Mouse (Mus musculus) adrenal gland, postnatal 36 days (tissue): ENCODE results near the gene Mcm3ap. TPM values are rescaled to one million over a fixed set of nuclear protein-coding genes. Genes with fewer than 3 reads are reported as not detected.

Experiments used
- DNase-seq, 2 experiments: peaks; one replicate each; pipeline ENCODE4 v3.0.0; 2021; ENCODE audit warnings: mixed read lengths in 1 of 2
- total RNA-seq, 2 experiments: library from RNA; stranded (reverse); gene quantifications; 2 replicates each; pipeline ENCODE4 v1.2.3; 2021

Gene Mcm3ap
- total RNA-seq, 2 experiments from 2014 or later = 33.6 to 34.7 TPM

DNA sequence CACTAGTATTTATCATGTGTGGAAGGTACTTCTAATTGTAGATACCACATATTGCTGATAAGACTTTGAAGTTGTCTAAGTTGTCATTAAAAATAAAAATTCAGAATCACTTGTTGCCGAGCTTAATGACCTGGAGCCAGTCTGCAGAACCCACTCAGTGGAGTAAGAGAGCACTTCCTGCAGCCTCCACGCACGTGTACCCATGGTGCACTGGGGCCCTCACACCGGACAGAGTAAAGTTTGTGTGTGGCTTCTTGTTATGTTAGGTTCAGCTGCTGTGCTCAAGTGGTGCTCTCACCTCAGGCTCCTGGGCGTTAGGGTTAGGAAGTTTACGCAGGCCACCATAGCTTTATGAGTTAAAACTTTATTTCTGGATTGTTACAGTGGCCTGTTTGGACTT, 26.8 kb downstream of the Mcm3ap start:
- DNase-seq = no peak

DNA sequence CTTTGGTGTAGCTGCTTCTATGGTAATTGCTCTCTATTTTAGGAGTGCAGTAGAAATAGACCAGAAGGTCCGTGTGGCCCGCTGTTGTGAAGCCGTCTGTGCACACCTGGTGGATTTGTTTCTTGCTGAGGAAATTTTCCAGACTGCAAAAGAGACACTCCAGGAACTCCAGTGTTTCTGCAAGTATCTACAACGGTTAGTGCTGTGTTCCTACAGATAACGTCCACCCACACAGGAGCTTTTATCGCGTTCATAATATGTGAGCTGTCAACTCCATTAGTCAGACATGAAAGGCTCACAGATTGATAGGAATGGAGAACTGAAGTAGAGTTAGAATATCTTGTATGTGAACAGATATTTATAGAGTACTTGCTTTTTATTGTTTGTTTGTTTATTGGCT, 27.6 kb downstream of the Mcm3ap start:
- no peak for DNase-seq

DNA sequence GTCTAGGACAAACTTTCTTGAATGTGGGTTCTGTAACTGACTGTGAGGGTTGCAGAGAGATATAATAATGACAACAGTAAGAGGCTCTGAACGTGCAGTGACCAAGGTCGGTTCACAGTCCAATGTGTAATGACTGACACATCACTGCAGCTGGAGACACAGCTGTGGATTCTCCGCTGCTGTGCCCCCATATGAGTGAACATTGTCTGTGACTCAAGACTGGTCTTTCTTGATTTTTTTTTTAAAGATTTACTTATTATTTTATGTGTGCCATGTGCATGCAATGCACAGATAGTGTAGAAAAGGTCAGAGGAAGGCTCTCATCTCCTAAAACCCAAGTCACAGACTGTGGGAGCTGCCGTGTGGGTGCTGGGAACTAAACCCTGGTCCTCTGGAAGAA, 28.8 kb downstream of the Mcm3ap start:
- no peak for DNase-seq

DNA sequence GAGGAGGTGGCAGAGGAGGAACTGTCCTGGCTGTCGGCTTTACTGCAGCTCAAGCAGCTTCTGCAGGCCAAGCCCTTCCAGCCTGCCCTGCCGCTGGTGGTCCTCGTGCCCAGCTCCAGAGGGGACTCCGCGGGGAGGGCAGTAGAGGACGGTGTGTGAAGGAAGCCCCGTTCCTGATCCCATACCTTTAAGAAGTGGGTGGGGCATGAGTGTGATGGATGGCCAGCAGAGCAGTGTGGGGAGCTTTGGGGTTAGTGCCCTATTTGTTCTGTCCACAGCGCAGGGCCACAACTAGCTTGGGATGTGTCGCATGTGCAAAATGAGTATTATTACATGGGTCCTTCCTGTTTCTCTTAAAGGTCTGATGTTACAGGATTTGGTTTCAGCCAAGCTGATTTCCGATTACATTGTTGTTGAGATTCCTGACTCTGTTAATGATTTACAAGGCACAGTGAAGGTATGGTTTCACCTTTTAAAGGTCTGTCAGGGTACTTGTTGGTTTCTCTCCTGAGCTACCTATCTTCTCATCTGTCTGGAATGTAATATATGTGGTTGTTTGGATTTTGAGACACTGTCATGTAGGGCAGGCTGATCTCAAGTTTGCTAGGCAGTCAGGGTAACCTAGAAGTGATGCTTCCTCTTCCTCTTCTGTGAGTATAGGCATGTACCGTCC, 35.7 kb downstream of the Mcm3ap start:
- DNase-seq = no peak

DNA sequence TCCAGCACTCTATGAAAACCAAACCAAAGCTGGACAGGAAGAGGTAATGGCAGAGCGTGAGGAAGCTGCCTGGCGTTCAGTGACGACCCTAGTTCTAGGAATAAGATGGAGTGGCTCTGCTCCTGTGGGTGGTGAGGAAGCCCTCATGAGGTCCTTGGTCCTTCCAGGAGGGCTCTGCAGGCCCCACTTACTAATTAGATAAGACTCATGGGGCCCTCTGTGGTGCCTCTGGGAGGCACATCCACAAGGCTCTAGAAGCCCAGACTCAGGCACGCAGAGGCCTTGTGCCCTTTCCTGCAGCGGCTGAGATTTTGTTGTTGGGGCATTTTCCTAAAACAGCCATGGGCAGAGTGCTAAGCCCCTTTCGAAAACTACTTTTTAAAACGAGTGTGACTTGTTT, 37.1 kb downstream of the Mcm3ap start:
- no peak for DNase-seq

DNA sequence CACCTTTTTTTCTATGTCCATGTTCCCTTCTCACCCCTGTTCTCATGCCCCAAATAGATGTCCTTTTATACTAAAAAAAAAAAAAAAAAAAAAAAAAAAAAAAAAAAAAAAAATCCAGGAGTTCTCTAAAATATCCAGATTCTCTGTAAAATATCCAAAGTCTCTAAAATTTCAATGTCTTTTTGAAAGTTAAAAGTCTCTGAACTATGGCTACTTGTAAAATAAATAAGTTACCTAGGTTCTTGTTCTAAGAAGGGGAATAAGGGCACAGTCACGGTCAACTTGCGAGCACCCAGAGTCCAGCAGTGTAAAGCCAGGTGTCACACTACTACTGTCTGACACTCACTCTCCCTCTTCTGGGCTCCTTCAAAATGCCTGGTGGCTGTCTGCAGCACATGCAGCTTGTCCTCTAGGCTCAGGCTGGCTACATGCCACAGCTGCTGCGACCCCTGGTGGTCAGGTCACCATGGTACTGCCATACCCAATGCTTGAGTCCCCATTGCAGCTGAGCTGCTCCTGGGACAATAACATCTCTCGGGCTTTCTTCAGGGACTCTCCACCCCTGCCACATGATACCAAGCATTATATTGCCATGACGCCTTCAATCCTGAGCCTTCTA, 44.3 kb downstream of the Mcm3ap start:
- peak; percentile 77 for DNase-seq

DNA sequence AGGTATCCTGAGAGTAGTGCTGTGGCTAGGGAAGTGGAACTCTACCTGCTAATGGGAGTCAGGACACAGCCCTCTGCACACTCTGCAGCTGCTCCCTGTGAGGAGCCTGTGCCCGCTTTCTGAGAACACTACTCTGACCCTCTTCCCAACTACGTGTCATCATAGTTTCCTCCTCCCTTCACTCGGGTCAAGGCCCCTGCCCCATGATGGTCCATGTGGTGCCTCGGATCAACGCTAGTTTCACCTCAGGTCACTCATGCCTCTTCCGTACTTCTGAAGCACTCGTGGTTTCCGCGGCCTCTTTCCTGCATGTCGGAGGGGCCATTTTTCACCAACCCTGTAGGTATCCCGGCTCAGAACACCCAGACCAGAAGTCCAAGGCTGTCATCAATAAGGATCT, 62.2 kb downstream of the Mcm3ap start:
- DNase-seq = no peak

DNA sequence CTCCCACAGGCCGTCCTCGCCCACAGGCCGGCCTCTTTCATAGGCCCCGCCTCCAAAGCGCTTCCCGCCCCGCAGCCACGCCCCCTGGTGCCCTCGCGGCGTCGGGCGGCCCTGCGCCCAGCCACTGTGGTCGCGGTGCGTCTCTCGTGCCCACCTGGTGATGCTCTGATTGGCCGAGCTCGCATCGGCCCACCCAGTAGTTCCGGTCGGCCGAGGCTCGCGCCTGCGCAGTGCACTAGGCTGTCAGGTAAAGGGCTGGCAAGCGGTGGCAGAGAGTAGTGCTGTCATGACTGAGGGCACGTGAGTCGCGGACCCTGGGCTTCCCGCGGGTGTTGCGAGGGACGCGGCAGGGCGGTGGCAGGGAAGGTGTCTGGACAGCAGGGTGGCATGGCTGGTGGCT, 62.6 kb downstream of the Mcm3ap start, which contains the start of gene Lss:
TSS of gene Lss (plus strand) at position 214 of the 400 bp plus-strand sequence.
- peak; percentile 98 for DNase-seq

DNA sequence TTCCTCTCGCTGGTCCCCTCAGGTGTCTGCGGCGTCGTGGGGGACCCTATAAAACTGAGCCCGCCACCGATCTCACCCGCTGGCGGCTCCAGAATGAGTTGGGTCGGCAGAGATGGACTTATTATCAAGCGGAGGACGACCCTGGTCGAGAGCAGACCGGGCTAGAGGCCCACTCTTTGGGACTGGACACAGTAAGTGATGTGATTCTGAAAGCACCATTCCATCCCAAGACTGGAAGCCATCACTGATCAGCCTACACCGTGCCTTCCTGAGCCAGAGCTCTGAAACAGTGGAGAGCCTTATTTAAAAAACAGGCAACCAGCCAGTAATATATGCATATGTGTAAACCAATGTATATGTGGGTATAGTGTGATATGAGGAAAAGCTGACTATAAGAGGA, 63.1 kb downstream of the Mcm3ap start:
- no peak for DNase-seq

DNA sequence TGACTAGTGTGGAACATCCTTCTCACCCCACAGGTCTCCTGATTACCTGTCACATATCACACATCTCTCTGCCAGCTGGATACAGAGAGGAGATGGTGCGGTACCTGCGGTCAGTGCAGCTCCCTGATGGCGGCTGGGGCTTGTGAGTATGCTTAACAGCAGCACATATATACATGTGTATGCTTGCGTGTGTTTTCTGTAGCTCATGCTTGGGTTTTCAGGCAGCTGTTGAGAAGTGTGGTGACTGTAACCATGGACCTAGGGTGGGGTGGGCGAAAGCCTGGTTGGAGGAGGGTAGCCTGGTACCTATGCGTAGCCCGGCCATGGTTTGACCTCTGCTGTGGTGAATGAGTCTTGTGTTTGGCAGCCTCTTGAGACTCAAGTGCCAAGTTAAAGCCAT, 66.8 kb downstream of the Mcm3ap start:
- DNase-seq = no peak

DNA sequence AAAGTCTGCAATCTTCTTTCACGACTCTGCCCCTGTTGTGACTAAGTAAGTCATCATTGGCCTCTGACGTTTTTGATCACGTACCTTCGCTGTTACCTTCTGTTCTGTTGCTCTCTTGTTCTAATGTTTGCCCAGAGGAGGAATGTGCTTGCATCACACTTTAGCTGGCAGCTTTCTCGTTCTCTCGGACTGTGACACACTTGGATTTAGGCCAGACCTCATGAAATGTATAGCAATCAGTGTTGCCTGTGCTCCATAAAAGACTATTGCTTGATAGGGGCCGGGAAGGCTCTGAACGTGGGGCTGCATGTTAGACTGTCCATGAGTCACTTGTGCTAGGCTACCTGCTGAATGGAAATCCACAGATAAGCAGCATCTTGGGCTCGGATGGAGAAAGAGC, 68.9 kb downstream of the Mcm3ap start:
- DNase-seq = no peak

DNA sequence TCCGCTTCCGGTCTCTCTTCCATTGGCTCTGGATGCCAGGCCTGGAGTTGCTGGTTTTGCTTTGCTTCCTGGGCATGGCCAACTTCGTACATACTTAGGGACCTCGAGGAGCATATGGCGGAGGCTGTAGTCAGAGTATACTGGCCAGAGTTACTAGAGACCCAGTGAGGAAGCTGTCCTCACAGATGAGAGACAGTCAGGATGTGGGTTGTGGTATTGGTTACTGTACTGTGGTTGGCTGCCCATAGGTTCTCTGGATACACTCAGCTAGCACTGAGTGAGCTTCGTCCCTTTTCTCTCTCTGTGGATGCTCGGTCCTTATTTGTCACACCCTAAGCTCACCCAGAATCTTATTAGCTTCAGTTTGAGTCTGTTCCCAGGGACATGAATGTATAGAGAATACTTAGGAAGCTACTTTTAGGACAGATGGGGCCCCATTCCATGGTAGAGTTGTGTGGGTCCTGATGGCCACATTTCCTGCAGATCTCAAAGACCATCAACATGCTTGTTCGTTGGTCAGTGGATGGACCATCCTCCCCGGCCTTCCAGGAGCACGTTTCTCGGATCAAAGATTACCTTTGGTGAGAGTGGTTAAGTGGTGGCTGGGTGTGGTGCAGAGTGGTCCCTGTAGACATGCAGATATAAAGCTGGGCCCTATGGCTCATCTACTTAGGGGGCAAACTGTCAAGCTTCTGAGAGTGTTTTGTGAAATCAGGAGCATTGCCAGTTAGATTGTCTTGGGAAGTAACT, 72.8 kb downstream of the Mcm3ap start:
- DNase-seq = no peak

DNA sequence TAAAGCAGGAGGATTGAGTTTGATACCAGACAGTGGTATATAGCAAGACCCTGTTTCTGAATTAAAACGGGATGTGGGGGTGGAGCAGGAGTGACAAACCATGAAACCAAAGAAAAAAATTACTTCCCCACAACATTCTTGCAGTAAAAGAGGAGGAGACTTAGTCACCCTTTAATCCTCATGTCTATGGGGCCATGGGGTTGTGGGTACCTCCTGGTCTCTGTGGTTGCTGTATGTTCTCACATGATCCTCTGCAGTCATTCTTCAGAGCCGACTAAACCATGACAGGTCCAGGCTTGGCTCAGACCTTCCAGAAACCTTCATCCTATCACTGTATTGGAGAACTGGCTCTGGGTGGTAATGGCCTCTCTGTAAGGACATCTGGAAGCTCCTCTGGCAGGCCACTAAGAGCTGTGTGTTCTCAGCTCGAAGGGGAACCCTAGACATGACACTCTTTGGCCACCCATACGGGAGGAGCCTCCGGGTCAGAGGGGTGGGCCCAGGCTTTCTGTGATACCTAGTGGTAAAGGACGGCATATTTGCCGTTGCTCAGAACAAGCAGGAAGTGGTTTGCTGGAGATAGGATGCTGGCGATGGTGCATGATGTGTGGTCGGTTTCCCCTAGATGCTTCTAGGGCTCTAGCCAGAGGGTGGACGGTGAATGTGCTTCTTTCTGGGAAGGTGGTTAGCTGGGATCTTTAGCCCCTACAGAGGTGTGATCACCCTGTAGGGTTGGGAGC, 74.1 kb downstream of the Mcm3ap start:
- no peak for DNase-seq

DNA sequence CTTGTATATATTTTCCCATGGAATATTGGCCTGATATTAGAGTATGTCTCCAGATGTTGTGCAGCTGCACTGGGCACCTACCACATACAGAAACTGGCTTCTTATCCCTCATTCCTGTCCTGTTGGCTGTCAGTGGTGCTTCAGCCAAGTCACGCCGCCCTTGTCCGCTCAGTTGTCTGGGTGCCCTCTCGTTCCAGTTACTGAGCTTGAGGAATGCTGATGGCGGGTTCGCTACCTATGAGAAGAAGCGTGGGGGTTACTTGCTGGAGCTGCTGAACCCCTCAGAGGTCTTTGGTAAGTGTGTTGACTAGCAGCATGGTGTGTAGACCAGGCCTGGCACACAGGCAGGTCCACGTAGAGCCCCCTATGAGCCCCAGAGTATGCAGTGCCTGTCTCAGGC, 77.8 kb downstream of the Mcm3ap start:
- DNase-seq = no peak

DNA sequence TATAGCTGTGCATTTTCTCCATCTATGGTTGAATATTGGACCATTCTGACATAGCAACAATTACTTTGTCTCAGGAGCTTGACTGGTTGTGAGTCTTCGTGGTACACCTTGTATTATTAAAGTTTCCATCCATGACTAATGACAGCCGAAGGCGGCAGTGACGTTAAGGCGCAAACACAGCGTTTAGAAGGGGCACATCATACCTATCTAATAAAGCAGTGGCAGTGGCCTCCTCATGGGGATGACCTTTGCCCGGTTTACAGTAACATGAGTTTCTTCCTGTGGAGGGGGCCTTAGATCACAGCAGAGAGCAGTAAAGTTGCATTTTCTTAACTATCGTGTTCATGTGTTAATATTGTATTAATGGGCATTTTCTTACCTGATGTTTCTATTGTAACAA, 79.5 kb downstream of the Mcm3ap start:
- no peak for DNase-seq

DNA sequence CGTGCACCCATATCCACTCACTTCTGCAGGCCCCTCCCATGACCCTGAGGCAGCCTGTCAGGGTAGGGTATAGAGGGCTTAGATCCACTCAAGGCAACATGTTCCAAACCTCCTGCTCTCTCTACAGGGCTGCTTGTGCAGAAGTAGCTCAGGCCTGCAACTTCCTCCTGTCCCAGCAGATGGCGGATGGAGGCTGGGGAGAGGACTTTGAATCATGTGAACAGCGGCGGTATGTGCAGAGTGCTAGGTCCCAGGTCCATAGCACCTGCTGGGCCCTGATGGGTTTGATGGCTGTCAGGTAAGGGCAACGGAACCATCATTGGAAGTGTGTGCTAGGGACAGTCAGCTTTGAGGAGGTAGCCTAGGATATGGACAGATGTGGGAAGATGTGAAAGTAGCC, 81.7 kb downstream of the Mcm3ap start:
- DNase-seq = no peak

DNA sequence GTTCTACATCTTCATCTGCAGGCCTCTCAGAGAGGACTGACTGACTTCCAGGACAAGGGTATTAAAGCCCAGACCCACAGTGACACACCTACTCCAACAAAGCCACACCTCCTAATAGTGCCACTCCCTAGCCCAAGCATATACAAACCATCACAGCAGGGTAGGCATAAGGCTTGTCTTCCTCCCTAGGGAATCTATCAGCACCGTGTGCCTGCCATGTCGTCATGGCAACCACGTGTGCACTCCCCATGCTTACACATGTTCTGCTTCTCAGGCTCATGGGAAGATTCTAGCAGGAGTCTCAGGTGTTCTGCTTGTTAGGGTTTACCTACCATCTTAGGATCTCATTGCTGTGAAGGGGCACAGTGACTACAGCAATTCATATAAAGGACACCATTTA, 82.8 kb downstream of the Mcm3ap start:
- no peak for DNase-seq

DNA sequence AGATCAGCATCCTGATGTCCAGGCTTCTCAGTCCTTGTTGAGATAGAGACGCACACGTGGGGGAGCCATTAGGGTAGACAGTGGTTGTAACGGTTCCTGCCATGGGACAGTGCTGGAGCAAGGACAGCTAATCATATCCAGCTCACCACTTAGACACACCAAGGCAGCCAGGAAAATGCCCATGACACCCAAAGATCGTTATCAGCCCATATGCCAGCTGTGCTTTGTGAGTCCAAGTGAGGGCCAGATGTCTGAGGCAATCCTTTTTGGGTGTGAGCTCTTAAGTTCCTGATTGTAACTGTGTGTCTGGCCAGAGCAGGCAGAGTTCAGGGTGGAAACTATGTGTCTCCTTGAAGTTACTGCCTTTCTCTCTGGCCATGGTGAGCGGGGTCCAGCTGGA, 85.3 kb downstream of the Mcm3ap start:
- DNase-seq = no peak

DNA sequence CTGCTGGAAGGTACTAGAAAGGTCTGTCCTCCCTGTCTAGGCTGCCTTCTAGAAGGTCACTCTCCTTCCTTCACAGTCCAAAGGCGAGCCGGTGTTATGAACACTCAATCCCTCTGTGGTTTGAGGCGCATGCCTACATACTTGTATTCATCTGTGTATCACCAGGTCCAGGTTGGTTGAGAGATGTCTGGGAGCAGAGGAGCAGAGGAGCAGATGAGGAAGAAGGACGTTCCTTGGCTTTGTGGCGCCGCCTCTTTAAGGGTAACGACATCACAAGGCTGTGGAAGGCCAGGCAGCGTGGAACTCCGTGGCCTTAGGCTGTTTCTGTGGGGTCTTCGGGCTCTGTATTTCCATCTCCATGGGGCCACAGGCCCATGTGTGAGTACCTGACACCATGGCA, 93.2 kb downstream of the Mcm3ap start, which contains the start of gene Spatc1l:
TSS of gene Spatc1l (plus strand) at position 301 of the 400 bp plus-strand sequence.
- DNase-seq = no peak
